Mouse (Mus musculus) forebrain, embryonic 14.5 days (tissue): ENCODE measurements around the gene Myo1g. TPM values are rescaled to one million over a fixed set of nuclear protein-coding genes. Genes with fewer than 3 reads are reported as not detected.

Experiments
- ATAC-seq: fragments of 200-750 bp; cut with Nextera tagmentation; 2 replicates; pipeline ENCODE4 v1.8.0; 2017; ENCODE audit warnings: mild to moderate bottlenecking, moderate library complexity
- DNase-seq: peaks from one replicate; pipeline ENCODE4 v3.0.0-alpha.2; 2015; ENCODE audit warnings: low spot score
- H3K27ac ChIP-seq: fragments of 300-500 bp; sonication (generic); 2 replicates; pipeline ENCODE4 v1.5.1; 2014; ENCODE audit warnings: low read depth, mild to moderate bottlenecking, control low read depth, low read length, moderate library complexity
- H3K27me3 ChIP-seq: fragments of 300-500 bp; sonication (generic); replicated peaks from 2 replicates; pipeline ENCODE4 v1.6.1; 2014; ENCODE audit warnings: low read length, control low read depth, mixed read lengths; ENCODE audit not compliant: control insufficient read depth, insufficient read depth
- H3K36me3 ChIP-seq: fragments of 300-500 bp; sonication (generic); 2 replicates; pipeline ENCODE4 v1.6.1; 2014; ENCODE audit warnings: low read length, control low read depth; ENCODE audit not compliant: control insufficient read depth, insufficient read depth
- H3K4me1 ChIP-seq: fragments of 300-500 bp; sonication (generic); 2 replicates; pipeline ENCODE4 v1.6.1; 2014; ENCODE audit warnings: antibody characterized with exemption, low read length, control low read depth; ENCODE audit not compliant: control insufficient read depth, insufficient read depth
- H3K4me2 ChIP-seq: fragments of 300-500 bp; sonication (generic); 2 replicates; pipeline ENCODE4 v1.6.1; 2014; ENCODE audit warnings: mild to moderate bottlenecking, control low read depth, low read length
- H3K4me3 ChIP-seq: fragments of 300-500 bp; sonication (generic); 2 replicates; pipeline ENCODE4 v1.5.1; 2014; ENCODE audit warnings: low read depth, low read length, control low read depth
- H3K9ac ChIP-seq: fragments of 300-500 bp; sonication (generic); 2 replicates; pipeline ENCODE4 v1.6.1; 2014; ENCODE audit warnings: mild to moderate bottlenecking, low read length, control low read depth, moderate library complexity
- H3K9me3 ChIP-seq: fragments of 300-500 bp; sonication (generic); replicated peaks from 2 replicates; pipeline ENCODE4 v1.6.1; 2016; ENCODE audit warnings: low read length, control low read depth, mixed read lengths; ENCODE audit not compliant: control insufficient read depth
- WGBS: fragments of 180-500 bp; shearing (Covaris S2); extraction: QIAGEN DNeasy Blood & Tissue Kit; methylation state at CpG from one replicate; pipeline ENCODE4 v1.1.7; 2014; 5-methylcytosine and 5-hydroxymethylcytosine counted together
- polyA plus RNA-seq: library from polyadenylated mRNA; unstranded; fragments of >200 nt; fragmentation: Nextera tagmentation; extraction: Ambion mirVana; gene quantifications from 2 replicates; pipeline ENCODE4 v1.2.1, GENCODE M21; 2014

Gene Myo1g
- polyA plus RNA-seq, 1 experiment from 2014 or later: 0.33 TPM

DNA sequence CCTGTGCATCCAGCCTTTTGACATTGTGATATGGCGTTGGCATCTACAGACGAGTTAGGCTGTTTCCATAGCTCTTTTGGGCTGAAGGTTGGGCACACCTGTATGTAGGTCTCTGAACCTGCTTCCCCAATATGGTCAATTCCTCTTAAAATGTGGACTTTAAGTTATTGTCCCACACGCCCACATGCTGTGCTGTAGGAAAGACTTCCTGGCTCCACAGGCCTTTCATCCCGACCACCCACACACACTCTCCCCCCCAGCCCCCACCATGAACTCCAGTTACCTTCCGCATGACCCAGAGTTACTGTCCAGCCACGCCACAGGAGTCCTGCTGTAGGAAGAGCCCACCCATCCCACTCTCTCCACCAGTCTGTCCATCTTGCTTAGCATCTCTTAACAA lies 33.8 kb downstream of the Myo1g start:
- Histone ChIP-seq H3K9ac (no peak overlapping the region), H3K4me3 (no peak overlapping the region), H3K9me3 (no peaks in the 10 kb centered on the region), H3K27ac (no peak overlapping the region), H3K4me2 (no peak overlapping the region), H3K36me3 (no peaks in the 10 kb centered on the region), H3K4me1 (no peaks in the 10 kb centered on the region), H3K27me3 (no peaks in the 10 kb centered on the region)
- no peak for DNase-seq
- ATAC-seq: no peak
- WGBS: 67% methylated on average over 6 of the region's 6 CpGs

DNA sequence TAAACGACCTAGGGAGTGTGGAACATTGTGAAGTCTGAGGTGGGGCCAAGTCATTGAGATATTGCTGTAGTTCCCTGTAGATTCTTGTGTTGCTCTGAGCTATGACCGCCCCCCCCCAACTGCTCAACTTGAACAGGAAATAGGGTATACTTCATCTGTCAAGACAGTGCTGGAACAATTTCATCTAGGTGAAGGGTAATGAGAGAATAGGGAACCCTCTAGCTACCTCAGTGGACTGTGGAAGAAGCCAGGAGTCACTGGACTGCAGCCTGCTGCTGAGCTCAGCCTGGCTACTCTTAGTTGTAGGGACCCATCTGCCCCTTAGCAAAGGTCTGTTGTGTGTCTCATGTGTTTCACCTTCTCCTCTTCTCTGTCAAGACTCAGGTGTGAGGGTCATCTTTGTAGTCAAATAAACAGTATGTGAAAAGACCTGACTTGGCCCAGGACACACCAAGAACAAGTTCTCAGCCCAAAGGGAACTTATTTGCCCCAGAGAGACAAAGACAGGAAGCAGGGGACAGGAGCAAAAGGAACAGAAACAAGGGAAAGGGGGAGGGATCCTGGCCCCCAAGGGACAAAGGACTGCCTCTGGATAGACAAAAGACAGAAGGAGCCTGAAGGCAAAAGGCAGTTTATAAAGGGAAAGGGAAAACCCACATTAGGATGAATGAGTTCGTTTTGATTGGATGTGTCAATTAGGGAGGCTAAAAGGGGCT lies 36.4 kb downstream of the Myo1g start:
- ATAC-seq: no peak
- no peaks in the 10 kb centered on the region for H3K9me3 ChIP-seq
- no peak overlapping the region for H3K4me2 ChIP-seq
- no peak overlapping the region for H3K27ac ChIP-seq
- H3K4me1 ChIP-seq: no peaks in the 10 kb centered on the region
- no peak overlapping the region for H3K4me3 ChIP-seq
- no peaks in the 10 kb centered on the region; the same call in 1 of the 2 replicates for H3K27me3 ChIP-seq
- H3K9ac ChIP-seq: no peak overlapping the region
- H3K36me3 ChIP-seq: no peaks in the 10 kb centered on the region
- no peak for DNase-seq
- 55% methylated on average over 3 of the region's 3 CpGs for WGBS

DNA sequence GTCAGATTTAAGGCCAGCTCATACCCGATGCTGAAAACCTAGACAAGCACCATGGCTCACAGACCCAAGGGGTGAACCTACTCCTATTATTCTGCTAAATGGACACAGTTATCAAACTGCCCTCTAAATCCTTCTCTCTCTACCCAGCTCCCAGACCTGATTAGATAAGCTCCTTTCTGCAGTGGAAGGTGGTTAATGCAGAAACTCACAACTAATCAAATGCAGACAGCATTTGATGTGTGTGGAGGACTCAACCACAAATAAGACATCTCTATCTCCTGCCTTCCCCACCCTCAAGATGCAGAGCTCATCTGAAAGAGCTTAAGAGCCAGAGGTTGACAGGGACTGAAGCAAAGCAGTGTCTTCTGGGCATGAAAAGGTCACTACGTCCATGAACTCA lies 37.7 kb downstream of the Myo1g start:
- no peak for ATAC-seq
- no peak overlapping the region for H3K4me2 ChIP-seq
- no peak for DNase-seq
- no peaks in the 10 kb centered on the region for H3K36me3 ChIP-seq
- no peak overlapping the region for H3K9ac ChIP-seq
- H3K4me1 ChIP-seq: no peaks in the 10 kb centered on the region
- H3K27ac ChIP-seq: no peak overlapping the region
- 90% methylated on average over 2 of the region's 2 CpGs for WGBS
- no peak overlapping the region for H3K4me3 ChIP-seq
- H3K27me3 ChIP-seq: no peaks in the 10 kb centered on the region; the same call in 1 of the 2 replicates
- H3K9me3 ChIP-seq: no peaks in the 10 kb centered on the region

DNA sequence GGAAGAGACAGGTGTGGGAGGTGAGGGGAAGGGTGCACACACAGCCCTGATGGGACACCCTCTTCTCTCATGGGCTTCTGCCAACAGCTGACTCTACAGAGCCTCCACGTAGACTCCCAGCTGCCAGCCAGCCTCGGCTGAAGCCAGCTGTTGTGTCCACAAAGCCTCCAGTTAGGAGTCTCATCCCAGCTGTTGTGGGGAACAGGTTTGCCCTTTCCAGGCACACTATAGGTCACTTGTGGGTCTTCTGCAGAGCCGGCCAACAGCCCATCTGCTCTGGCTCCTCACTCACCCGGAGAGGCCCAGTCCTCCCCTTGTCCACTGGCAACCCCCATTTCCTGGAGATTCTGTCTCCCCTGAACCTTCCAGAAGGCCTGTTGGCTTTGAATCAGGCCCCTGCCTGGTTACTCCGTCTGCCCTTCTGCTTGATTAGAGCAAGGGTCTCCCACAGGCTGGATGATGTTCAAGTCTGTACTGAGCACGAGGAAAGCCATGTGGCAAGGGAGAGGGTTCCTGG lies 39.0 kb downstream of the Myo1g start:
- no peaks in the 10 kb centered on the region; the same call in 1 of the 2 replicates for H3K27me3 ChIP-seq

DNA sequence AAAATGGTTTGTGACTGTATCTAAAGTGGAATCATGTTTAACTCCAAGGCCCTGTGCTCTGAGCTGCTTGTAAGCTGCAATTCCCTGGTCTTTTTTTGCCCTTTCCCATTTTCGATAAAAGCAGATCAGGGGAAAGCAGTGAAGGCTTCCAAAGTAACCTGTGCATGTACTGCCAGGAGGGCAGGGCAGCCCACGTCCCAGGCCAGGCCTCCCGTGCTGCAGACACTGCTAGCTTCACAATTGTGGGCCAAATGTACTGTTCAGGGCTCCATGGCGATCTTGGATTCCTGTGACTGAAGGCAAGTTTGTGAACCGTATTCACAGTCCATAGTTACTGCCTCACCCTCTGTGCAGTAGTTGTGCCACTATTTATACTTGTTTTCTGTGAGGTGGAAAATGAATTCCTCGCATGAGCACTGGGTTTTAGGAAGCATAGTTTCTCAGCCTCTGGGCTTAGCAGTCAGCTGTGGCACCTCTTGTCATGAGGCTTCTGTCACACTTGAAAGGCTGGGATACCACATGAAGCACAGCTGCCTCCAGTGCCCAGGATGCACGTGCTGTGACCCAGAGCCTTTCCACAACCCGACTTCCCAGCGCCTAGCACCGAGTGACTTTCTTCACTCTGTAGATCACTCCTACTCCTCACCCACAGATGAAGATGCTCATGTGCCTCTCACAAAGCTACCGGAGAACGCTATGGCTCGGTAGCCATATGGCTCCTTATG lies 39.9 kb downstream of the Myo1g start:
- H3K36me3 ChIP-seq: no peaks in the 10 kb centered on the region
- no peak for DNase-seq
- no peaks in the 10 kb centered on the region; the same call in 1 of the 2 replicates for H3K27me3 ChIP-seq
- H3K4me2 ChIP-seq: no peak overlapping the region
- H3K9me3 ChIP-seq: no peaks in the 10 kb centered on the region
- 82% methylated on average over 13 of the region's 13 CpGs for WGBS
- no peak overlapping the region for H3K4me3 ChIP-seq
- no peak overlapping the region for H3K27ac ChIP-seq
- no peak overlapping the region for H3K9ac ChIP-seq
- no peak for ATAC-seq
- H3K4me1 ChIP-seq: no peaks in the 10 kb centered on the region

More for the DNA sequence above, 39.0 kb downstream of the Myo1g start:
- Histone ChIP-seq H3K4me3 (no peak overlapping the region), H3K9ac (no peak overlapping the region), H3K4me2 (no peak overlapping the region), H3K4me1 (no peaks in the 10 kb centered on the region), H3K9me3 (no peaks in the 10 kb centered on the region), H3K36me3 (no peaks in the 10 kb centered on the region), H3K27ac (no peak overlapping the region)
- ATAC-seq (no peak), DNase-seq (no peak)
- WGBS: 78% methylated on average over 6 of the region's 6 CpGs

DNA sequence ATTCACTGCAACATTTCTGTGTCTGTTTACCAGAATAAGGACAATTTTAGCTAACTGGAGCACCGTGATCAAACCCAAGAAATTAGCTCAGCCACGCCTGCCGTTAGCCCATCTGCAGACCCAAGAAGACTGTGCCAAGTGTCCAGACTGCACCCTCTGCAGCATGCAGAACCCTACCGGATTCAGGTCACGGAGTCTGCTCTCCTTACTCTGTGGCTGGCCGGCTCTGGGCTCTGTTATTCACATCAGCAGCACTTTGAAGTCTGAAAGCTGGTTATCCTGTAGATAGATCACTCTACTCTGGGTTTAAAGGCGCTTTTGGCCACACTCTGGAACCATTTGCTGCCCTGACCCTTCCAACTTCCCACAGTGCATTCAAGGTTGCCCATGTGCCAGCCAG lies 40.6 kb downstream of the Myo1g start:
- no peak for DNase-seq
- Histone ChIP-seq H3K27ac (no peak overlapping the region), H3K4me1 (no peaks in the 10 kb centered on the region), H3K4me2 (no peak overlapping the region), H3K36me3 (no peaks in the 10 kb centered on the region), H3K4me3 (no peak overlapping the region), H3K9me3 (no peaks in the 10 kb centered on the region), H3K9ac (no peak overlapping the region), H3K27me3 (no peaks in the 10 kb centered on the region; the same call in 1 of the 2 replicates)
- ATAC-seq: no peak
- 67% methylated on average over 7 of the region's 7 CpGs for WGBS

DNA sequence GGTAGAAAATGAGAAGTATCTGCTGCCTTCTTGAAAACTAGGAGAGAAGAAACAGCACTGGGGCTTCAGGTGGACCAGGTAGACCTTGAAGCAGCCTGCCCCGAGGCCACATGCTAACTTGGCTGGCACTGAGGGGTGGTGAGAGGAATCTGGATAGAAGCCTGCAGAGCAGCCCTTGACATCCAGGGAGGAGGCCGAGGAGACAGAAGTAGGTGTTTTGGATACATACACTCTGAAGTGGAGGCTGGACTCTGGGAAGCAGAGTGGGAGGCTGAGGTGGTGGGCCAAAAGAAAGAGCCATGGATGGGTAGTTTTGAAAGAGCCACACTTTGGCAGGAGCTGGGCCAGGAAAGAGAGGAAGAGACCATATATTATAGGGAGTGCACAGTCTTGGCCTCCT lies 41.5 kb downstream of the Myo1g start:
- Histone ChIP-seq H3K9ac (no peak overlapping the region), H3K27me3 (no peaks in the 10 kb centered on the region; the same call in 1 of the 2 replicates), H3K27ac (no peak overlapping the region), H3K4me1 (peaks cover 4% of the 10 kb centered on the region), H3K9me3 (no peaks in the 10 kb centered on the region), H3K4me3 (no peak overlapping the region), H3K4me2 (no peak overlapping the region), H3K36me3 (no peaks in the 10 kb centered on the region)
- 81% methylated on average over 2 of the region's 2 CpGs for WGBS
- DNase-seq (no peak), ATAC-seq (no peak)

DNA sequence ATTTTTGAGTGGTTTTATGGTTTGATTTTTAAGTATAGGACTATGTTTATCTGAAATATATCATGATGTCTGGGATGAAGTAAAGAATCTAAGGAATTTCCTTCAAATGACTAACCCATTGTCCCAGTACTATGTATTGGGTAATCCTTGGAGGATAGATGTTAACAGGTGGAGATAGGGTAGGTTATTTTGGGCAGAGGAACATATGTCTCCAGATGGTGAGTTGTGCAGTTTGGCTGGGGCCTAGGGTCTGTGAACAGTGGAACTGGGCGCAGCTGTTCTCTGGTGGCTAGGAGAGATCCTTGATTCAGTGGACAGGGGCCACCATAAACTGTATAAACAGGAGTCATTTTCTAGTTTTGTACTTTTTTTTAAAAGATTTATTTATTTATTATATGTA lies 43.4 kb downstream of the Myo1g start:
- WGBS: 100% methylated on average over 1 of the region's 1 CpGs
- ATAC-seq (no peak), DNase-seq (no peak)
- Histone ChIP-seq H3K9me3 (no peaks in the 10 kb centered on the region), H3K27ac (no peak overlapping the region), H3K36me3 (peaks cover 2% of the 10 kb centered on the region; the same call in 1 of the 2 replicates), H3K27me3 (no peaks in the 10 kb centered on the region; the same call in 1 of the 2 replicates), H3K4me3 (no peak overlapping the region), H3K4me2 (no peak overlapping the region), H3K4me1 (peaks cover 20% of the 10 kb centered on the region), H3K9ac (no peak overlapping the region)

DNA sequence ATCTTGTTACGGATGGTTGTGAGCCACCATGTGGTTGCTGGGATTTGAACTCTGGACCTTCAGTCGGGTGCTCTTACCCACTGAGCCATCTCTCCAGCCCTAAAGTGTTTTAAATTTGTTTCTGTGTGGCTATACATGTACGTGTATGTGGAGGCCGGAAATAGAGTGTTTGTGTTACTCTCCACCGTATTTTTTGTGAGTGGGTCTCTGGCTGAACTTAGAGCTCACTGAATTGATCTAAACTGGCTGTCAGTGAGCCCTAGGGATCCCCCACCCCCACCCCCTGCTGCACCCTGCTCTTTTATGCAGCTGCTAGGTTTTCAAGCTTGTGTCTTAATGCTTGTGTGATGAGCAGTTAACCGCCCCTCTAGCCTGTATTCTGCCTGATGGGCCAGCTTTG lies 43.9 kb downstream of the Myo1g start:
- H3K27ac ChIP-seq: no peak overlapping the region
- no peak overlapping the region for H3K9ac ChIP-seq
- peaks cover 23% of the 10 kb centered on the region for H3K4me1 ChIP-seq
- no peak overlapping the region for H3K4me2 ChIP-seq
- DNase-seq (no peak), ATAC-seq (no peak)
- 74% methylated on average over 6 of the region's 6 CpGs for WGBS
- no peaks in the 10 kb centered on the region; the same call in 1 of the 2 replicates for H3K27me3 ChIP-seq
- H3K36me3 ChIP-seq: peaks cover 2% of the 10 kb centered on the region; the same call in 1 of the 2 replicates
- no peak overlapping the region for H3K4me3 ChIP-seq
- H3K9me3 ChIP-seq: no peaks in the 10 kb centered on the region
